Mouse (Mus musculus) heart, adult 2 months (tissue): ENCODE measurements around the gene Zmynd8.

Experiments used
- CTCF ChIP-seq: fragments of 200-600 bp; IDR thresholded peaks from 2 replicates; pipeline ENCODE4 v1.8.1; 2022; ENCODE audit warnings: antibody characterized with exemption, mild to moderate bottlenecking, moderate library complexity
- EP300 ChIP-seq: fragments of 200-500 bp; IDR thresholded peaks from 2 replicates; pipeline ENCODE4 v1.6.1; 2011; ENCODE audit warnings: low read depth, low read length, control low read depth; ENCODE audit not compliant: insufficient read depth
- POLR2A ChIP-seq: fragments of 200-500 bp; IDR thresholded peaks from 2 replicates; pipeline ENCODE4 v1.6.1; 2011; ENCODE audit warnings: mild to moderate bottlenecking, low read depth, low read length, control low read depth; ENCODE audit not compliant: insufficient read depth

DNA sequence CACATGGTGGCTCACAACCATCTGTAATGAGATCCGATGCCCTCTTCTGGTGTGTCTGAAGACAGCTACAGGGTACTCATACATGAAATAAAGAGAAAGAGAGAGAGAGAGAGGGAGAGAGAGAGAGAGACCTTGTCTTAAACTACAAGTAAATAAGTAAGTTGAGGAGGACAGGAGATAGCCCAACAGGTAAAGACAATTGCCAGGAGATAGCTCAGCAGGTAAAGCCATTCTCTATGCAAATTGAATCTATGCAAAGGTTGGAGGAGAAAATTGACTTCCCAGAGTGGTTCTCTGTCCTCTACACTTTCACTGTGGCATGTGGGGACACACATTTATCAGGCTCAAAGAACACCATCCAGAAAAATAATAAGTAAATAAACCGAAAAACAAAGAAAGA is 44.3 kb upstream of the Zmynd8 start:
- TF ChIP-seq CTCF (no peak), POLR2A (no peak), EP300 (no peak)
